Mouse (Mus musculus) mouse embryonic stem cell (cell line): Measurements from ENCODE around the gene Phf14.

Experiments
- in situ Hi-C, 2 experiments: fragments of 300-500 bp; cut with MboI; formaldehyde crosslinking; loops; 1 replicate in 1 of 2; 3 replicates in 1 of 2; pipeline ENCODE4 v1.14.3; 2019 to 2020; ENCODE audit warnings: low sequenced_read_pairs in 2 of 2, low pct_unique_long_range_greater_than_20kb in 1 of 2, mixed read lengths in 1 of 2; ENCODE audit not compliant: unreplicated experiment in 1 of 2

Phf14 gene

DNA sequence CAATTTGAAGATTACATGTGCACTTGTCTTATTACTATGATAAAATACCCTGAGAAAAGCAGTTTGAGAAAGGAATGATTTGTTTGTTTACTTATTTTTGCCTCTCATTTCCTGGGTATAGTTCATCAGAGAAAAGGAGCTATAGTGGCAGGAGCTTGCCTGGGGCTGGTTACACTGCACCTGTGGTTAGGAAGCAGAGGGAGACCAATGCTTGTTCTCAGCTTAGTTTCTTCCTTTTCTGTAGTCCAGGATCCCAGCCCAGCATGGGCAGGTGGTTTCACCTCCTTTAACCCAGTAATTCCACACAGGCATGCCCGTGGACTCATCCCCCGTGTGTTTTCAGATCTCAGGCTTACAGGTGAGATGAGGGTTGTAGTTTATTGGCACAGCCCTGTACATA is 107.1 kb downstream of the Phf14 start:
- in situ Hi-C loops, result no loop called here

DNA sequence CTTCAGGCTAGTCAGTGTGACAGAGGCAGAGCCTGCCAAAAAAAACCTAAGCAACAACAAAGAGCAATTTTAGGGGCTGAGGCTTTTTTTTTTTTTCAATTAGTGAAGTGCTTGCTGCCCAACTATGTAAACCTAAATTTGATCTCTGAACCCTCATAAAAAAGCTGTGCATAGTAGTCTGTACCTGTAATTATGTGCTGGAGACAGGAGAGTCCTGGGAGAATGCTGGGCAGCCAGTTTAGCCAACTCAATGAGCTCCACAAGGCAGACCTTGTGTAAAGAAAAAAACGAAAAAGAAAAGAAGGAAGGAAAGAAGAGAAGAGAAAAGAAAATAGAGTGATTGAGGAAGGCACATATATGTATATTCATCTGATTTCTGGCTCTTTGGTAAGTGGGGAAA is 112.1 kb downstream of the Phf14 start:
- in situ Hi-C loops, result no loop called here

DNA sequence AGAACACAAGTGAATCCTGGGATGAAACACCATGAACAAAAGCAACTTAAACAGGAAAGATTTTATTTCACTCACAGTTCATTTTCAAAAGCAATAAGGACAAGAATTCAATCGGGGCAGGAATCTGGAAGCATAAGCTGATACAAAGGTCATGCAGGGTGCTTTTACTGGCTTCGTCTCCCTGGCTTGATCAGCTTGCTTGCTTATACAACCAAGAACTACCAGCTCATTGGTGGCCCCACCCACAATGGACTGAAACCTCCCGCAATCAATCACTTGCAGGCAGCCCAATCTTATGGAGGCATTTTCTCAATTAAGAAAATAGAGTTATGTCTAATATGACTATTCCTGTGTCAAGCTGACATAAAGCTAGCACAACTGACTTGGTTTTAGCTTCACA is 112.5 kb downstream of the Phf14 start:
- in situ Hi-C loops, result no loop called here

DNA sequence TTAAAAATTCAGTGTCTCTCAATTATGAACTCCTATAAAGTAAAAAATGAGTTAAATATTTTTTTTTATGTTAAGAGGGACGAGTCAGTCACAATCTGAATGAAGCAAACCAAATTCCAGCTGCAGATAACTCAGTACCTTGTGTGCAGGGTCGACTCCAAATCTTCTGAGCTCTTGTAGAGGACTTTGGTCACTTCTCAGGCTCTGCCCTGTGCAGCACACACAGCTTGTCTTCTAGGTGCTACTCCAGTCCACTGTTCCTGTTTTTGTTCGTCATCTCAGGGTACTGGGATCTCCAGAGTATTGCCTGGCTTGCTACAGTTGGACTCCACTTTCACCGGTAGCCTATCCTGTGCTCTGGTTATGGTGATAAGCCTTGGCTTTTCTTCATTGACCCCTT is 113.1 kb downstream of the Phf14 start:
- in situ Hi-C loops, result no loop called here

DNA sequence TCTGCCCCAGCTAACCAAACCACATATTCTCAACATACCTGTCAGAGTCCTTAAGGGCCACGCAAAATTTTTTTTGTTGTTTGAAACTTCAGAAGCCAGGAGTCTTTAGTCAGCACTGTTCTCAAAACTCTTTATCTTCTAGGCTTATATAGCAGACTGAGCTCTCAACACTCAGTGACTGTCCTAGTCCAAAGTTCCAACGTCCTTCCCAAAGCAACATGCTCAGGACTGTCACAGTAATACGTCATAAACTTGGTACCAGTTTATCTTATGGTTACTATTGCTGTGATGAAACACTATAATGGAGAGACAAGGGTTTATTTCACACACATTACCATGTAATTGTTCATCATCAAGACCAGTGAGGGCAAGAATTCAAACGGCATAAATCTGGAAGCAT is 113.9 kb downstream of the Phf14 start:
- in situ Hi-C loops, result no loop called here

DNA sequence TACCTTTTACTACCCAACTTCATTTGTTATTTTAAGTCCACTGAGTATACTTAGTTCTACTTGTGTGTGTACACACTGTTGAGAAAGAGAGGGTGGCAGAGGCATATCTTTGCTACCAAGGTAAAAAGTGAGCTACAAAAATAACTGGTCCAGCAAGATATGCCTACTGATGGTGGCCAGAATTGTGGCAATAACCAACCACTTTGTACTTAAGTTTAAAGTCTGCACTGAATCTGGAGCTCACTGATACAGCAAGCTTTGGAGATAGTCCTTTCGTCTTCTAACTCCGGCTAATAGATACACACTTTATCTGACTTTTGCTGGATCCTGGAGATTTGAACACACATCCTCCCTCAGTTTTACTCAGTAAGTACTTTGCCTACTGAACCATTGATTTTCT is 115.8 kb downstream of the Phf14 start:
- in situ Hi-C loops, result no loop called here

DNA sequence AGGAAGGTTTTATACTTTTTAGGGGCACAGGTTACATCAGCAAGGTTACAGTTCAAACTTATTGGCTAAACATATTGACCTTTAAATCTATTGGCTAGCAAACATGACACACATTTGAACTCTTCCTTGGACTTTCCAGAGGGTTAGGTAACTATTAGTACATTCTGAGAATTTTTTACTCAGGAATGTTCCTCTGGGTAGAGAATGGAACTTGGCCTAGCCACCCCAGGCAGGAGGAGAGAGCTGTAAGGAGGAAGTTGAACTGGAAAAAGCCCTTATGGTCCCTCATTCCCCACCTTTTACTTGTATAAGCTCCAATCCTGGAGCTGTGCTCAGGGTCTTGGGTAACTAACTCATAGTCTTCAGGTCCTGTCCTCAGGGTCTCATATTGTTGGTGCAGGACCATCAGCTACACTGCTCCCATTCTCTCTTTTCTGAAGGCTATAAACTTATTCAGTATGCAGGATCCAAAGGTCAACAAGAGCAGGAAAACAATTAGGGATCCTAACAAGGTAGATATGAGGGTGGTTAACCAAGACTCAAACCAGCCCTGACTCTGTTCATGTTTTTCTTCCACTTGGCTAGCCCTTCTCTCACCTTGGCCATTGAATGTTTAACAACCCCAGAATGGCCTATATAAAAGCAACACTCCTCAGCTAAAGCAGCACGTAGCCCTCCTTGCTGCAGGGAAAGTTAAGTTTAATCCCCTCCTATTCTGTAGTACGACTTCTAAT is 119.4 kb downstream of the Phf14 start:
- in situ Hi-C loops, result no loop called here

DNA sequence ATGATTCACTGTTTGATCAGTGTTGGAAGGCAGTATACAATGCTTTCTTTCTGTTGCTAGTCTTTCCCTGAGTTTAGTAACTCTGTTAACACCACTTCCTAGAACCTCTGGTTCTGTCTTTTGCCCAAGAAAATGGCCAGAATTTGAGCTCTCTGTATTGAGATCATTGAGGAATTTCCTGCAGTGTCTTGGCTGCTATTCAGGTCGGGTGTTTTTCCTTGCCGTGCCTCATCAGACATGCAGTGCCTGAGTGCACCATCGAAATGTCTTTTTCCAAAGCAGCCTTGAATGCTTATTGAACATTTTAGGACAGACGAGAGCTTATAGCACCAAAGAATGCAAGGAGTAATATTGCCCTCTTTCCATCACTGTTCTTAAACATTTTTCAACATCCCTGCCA is 127.0 kb downstream of the Phf14 start:
- in situ Hi-C loops, result no loop called here

DNA sequence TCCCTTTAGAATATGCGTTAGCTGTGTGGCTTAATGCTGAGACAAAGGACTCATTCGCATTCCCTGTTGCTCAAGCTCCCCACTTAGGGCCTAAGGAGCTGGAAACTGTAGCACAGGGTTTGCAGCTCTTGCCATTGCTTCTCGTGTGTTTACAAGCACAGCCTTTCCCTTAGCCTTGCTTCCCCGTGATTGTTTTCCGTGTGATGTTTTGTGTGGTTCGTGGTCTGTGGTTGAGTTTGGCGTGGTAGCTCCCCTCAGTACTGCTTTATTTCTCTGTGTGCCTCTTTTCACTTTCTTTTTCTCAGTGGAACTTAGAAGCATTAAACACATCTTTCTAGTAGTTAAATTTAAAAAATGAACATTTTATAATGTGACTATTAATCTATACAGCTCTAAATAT is 130.7 kb downstream of the Phf14 start:
- in situ Hi-C loops, result no loop called here

DNA sequence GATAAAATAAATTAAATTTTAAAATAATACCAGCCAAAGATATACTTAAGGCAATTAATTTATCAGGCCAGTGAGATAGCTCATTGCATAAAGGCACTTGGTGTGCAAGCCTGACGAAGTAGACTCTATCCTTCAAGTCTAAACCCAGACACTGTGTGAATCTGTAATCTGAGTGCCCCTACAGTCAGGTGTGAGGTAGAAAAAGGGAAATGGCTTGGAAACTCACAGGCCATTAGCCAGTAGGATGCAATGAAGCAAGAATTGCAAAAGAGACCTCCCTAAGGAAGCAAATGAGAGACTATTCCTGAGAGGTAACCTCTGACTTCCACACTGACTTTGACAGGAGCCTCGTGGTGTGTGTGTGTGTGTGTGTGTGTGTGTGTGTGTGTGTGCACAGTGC is 145.3 kb downstream of the Phf14 start:
- in situ Hi-C loops, result no loop called here

DNA sequence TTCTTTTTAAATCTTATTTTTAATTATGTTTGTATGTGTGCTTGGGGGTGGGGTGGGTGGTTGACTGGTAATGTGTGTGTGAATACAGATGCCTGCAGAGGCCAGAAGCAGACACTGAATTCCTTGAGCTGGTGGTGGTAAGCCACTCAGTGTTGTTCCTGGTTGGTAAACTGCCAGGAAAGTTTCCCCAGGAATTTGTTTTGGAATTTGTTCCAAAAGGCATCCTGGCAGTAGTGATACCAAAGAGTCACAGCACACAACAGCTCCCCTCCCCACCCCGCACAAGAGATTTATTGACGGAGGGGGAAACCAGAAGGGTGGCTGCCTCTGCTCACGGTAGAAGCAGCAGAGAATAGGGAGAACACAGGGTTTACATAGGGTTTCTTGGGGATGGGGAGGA is 146.5 kb downstream of the Phf14 start:
- in situ Hi-C loops, result no loop called here

DNA sequence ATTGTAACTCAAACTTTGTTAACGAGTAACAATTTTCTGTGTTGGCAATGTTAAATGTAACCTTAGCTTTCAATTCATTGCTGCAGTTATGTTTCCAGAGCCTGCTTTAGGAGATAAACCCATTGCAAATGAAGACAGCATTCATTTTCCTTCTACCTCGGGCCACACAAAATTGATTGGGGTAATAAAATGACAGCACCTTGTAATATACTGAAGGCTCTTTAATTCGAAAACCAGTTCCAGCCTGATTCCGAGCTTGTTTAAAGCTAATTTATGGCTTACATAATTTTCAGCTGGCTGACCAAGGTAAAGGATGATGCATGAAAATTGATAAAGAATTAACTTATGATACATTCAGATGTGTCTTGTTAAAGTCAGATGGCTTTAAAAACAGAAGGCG is 151.1 kb downstream of the Phf14 start:
- in situ Hi-C loops, result no loop called here

DNA sequence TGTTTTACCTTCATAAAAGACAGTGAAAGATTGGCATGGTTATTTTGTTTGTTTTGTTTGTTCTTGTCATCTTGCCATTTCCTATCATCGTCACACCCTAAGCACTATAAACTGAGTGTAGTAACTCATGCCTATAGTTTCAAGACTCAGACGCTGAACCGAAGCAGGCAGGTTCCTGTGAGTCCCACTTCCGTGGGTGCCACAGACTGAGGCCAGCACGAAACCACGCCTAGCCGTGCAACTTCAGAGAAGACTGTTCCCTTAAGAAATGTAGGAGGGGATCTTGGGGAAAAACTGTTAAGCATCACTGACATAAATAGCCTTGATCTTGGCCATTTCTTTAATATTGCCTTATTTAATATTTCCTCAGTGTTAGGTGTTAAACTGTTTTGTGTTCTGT is 152.4 kb downstream of the Phf14 start:
- in situ Hi-C loops, result no loop called here

DNA sequence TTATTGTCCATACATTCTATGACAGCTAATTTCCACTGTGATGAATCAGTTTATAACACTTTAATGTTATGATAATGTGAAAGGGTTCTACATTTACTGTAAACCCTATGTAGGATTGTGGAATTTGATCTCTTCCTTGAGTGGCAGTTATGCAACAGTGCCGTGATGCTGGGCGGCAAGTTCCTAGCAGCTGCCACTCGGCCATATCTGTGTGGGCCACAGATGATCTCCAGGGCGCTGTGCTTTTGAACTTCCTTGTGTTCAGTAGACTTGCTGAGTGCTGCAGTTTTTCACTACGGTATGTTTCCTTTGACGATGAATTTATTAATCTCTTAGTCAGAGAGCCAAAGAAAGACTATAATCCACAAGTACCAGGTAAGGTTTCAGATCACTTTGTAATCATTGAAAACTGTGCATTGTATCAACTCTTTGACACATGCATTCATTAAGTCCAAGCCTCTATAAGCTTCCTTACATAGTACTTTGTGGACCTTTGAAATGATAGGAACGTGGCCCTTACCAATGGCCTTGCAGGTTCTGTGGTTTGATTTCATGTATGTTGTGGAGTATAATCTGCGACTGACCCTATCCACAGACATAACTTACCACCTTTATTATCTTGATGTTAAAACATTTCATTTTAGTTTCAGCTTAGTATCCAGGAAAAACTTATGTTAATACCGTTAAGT is 153.0 kb downstream of the Phf14 start:
- in situ Hi-C loops, result no loop called here

DNA sequence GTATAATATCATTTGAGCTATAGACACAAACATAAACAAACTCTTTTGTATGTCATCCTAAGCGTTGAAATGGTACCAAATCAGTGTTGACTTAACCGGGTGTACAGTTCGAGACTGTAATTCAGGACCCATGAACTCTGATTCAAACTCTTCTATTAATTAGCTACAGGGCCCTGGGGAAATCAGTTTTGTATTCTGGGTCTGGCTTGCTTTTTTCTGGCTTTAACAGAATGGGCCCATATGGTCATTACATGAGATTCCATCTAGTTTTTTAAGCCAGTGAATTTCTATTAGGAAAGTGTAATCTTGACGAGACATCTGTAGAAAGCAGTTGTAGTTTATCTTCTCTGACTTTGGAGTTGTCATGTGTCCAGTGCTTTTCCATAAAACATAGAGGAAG is 160.3 kb downstream of the Phf14 start:
- in situ Hi-C loops, result no loop called here

DNA sequence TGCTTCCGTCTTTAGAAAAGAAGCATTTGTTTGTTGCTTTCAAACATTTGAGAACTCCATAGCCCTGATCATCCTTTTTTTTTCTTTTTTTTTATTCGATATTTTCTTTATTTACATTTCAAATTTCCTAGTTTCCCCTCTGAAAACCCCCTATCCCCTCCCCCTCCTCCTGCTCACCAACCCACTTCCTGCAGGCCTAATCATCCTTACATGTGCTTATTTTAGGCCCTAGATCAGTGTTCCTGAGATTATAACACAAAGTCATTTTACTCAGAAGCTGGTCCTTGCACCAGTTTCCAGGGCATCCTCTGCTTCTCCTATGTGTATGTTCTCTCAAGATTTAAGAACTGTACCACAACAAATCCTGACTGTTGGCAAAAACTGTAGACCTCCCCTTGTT is 161.7 kb downstream of the Phf14 start:
- in situ Hi-C loops, result no loop called here

DNA sequence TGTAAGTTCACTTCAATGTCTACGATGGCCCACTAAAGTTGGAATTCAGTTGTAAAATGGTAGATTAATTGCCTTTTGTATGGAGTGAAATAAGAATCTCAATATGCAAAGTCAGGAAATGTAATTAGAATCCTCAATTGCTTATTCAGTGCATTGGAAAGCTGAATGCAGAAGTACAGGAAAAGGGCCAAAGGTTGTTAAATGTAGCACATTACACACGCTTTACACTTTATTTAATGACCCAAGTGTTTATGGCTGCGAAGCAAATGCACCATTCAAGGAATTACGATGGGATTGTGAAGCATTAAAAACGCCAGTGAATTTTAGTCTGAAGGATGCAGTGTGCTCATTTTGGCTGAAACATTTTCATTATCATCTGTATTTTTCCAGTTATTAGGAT is 167.0 kb downstream of the Phf14 start:
- in situ Hi-C loops, result no loop called here

DNA sequence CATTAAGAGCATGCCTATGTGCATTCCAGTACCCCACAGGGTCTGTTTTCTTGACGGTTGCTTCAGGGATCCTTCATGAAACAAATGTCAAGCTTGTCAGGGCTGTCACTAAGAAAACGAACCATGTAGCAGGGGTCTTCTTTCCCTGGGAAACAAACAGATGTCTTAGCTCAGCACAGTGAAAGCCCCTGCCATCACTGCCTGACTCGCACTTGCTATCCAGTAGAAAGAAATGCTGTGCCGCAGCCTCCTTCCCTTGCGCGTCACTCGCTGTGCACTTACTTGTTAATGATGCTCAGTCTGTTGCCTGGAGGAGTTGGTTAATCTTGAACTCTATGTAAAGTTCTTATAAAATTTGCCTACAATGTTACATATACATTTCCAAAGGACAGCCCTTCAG is 169.7 kb downstream of the Phf14 start:
- in situ Hi-C loops, result no loop called here

DNA sequence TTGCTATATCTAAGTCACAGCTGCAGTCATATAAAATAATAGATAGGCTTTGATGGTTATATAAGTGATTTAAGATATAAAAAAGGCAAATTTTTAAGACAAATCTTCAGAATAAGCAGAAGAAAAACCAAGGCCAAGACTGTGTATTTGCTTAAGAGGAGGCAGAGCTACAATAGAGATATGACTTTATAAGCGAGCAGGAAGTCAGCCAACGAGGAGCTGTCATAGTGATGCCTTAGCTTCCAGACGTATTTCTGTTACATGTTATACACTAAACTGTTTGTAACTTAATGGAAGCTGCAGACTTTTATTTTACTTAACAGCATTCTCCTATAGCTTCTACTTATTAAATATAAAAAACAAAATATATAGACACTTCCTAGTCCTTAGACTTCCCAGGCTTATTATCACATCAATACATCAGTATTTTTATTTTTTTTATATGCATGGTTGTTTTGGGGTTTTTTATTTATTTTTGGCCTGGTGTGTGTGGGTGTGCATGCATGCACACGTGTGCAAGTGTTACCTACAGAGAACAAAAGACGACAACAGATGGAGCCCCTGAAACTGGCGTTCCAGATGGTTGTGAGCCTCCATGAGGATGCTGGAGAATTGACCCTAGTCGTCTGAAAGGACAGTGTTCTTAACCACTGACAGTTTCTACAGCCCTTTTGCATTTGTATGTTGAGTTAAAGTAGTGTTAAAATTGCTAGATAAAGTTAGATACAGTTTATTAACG is 170.4 kb downstream of the Phf14 start:
- in situ Hi-C loops, result no loop called here

DNA sequence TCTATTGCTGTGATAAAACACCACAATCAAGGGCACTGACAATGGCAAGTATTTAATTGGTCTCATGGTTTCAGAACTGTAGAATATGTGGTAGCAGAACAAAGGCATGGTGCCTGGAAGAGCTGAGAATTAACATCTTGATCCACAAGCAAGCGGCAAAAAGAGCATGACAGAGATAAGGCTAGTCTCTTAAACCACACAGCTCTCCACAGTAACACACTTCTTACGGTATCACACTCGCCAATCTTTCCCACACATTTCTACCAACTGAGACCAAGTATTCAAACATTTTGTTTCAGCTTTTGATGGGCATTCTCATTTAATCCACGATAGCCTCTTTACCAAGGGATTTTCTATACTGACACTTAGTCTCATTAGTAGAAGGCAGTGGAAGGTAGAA is 171.7 kb downstream of the Phf14 start:
- in situ Hi-C loops, result no loop called here
